ENCODE assay signal across 17 mouse cellular contexts in genomic region chr4:41693511-41693910, GRCm38 (mm10). TPM values are rescaled to one million over a fixed set of nuclear protein-coding genes. Genes with fewer than 3 reads are reported as not detected.
A peak's percentile ranks its signal among the peaks of the same experiment; 100 is the strongest.
DNase-seq lines count a peak whose midpoint lies in the region; ATAC-seq lines count a peak whose summit lies in the region.
"Not testable (repeated sequence)": the region's sequence is repeated elsewhere in the genome, so short reads cannot be mapped to it uniquely, and the experiment has no call there.
"Had no signal": no experiment of that assay in that cellular context is flagged by ENCODE, and none has a peak within 500 bp of the region (broad histone marks: within the 10 kb centered on the region; RNA-seq: fewer than 3 reads in every experiment).

No protein-coding gene starts in this region.

- peak overlapping the region; percentile 3; the same call in 1 of the 2 replicates for H3K4me2 ChIP-seq in embryonic facial prominence, embryonic 11.5 days (ENCODE audit: low read depth, low read length)
- peak overlapping the region; percentile 29; the same call in 1 of the 2 replicates for H3K4me2 ChIP-seq in forebrain, embryonic 11.5 days (ENCODE audit: low read depth, low read length, severe bottlenecking)
- H3K4me2 ChIP-seq in forebrain, embryonic 16.5 days (ENCODE audit: low read length), result peak overlapping the region; percentile 11; the same call in 1 of the 2 replicates
- peak overlapping the region; percentile 50 for H3K4me2 ChIP-seq in hindbrain, embryonic 12.5 days (replicated peaks)
- peak overlapping the region; percentile 8; the same call in 1 of the 2 replicates for H3K4me2 ChIP-seq in kidney, embryonic 14.5 days (replicated peaks; ENCODE audit: low read depth, low read length)
- peak overlapping the region; percentile 39 for H3K4me2 ChIP-seq in midbrain, embryonic 11.5 days
- peak overlapping the region; percentile 21; the same call in 1 of the 2 replicates for H3K4me2 ChIP-seq in midbrain, embryonic 16.5 days (ENCODE audit: low read length)
- H3K4me2 ChIP-seq in neural tube, embryonic 15.5 days, result peak overlapping the region; percentile 31

- H3K27me3 ChIP-seq in embryonic facial prominence, embryonic 11.5 days (ENCODE audit: control insufficient read depth, insufficient read depth, low read length); forebrain, embryonic 11.5 days (ENCODE audit: control insufficient read depth, insufficient read depth, low read length); forebrain, embryonic 16.5 days (replicated peaks; ENCODE audit: control insufficient read depth, insufficient read depth, low read length); hindbrain, embryonic 12.5 days; kidney, embryonic 14.5 days (ENCODE audit: control insufficient read depth, insufficient read depth, low read length); midbrain, embryonic 11.5 days (ENCODE audit: control insufficient read depth, insufficient read depth, low read length); midbrain, embryonic 16.5 days (ENCODE audit: control insufficient read depth, insufficient read depth, low read depth, low read length); neural tube, embryonic 15.5 days (replicated peaks): not testable (repeated sequence)

- H3K4me1 ChIP-seq in embryonic facial prominence, embryonic 11.5 days (ENCODE audit: control insufficient read depth, insufficient read depth, low read length); forebrain, embryonic 11.5 days (replicated peaks; ENCODE audit: control insufficient read depth, insufficient read depth, low read length); forebrain, embryonic 16.5 days (replicated peaks; ENCODE audit: control insufficient read depth, insufficient read depth, low read length); hindbrain, embryonic 12.5 days; kidney, embryonic 14.5 days (ENCODE audit: control insufficient read depth, insufficient read depth, low read length); midbrain, embryonic 11.5 days (ENCODE audit: control insufficient read depth, insufficient read depth, low read length); midbrain, embryonic 16.5 days (ENCODE audit: control insufficient read depth, insufficient read depth, low read length); neural tube, embryonic 15.5 days: not testable (repeated sequence)

- 11% methylated on average over 4 of the region's 4 CpGs for WGBS in embryonic facial prominence, embryonic 11.5 days
- WGBS in forebrain, embryonic 11.5 days, result 4% methylated on average over 4 of the region's 4 CpGs
- 3% methylated on average over 4 of the region's 4 CpGs for WGBS in forebrain, embryonic 16.5 days
- 4% methylated on average over 4 of the region's 4 CpGs for WGBS in hindbrain, embryonic 12.5 days
- WGBS in kidney, embryonic 14.5 days, result 18% methylated on average over 4 of the region's 4 CpGs
- WGBS in midbrain, embryonic 11.5 days, result 0% methylated on average over 4 of the region's 4 CpGs
- 5% methylated on average over 4 of the region's 4 CpGs for WGBS in midbrain, embryonic 16.5 days
- 8% methylated on average over 4 of the region's 4 CpGs for WGBS in neural tube, embryonic 15.5 days

- not testable (repeated sequence) for ATAC-seq in embryonic facial prominence, embryonic 11.5 days (replicated peaks; ENCODE audit: insufficient number of reproducible peaks, low FRiP score, low TSS enrichment, low read depth); forebrain, embryonic 11.5 days (replicated peaks; ENCODE audit: low FRiP score); forebrain, embryonic 16.5 days; hindbrain, embryonic 12.5 days (ENCODE audit: low FRiP score); kidney, embryonic 14.5 days (ENCODE audit: low FRiP score, low TSS enrichment); midbrain, embryonic 11.5 days (ENCODE audit: low FRiP score); midbrain, embryonic 16.5 days; neural tube, embryonic 15.5 days (ENCODE audit: low FRiP score)

- H3K27ac ChIP-seq in embryonic facial prominence, embryonic 11.5 days (replicated peaks; ENCODE audit: low read depth, low read length); forebrain, embryonic 11.5 days (ENCODE audit: low read depth, low read length); forebrain, embryonic 16.5 days (ENCODE audit: low read length); hindbrain, embryonic 12.5 days; kidney, embryonic 14.5 days (ENCODE audit: low read depth, low read length); midbrain, embryonic 11.5 days (ENCODE audit: low read depth, low read length); midbrain, embryonic 16.5 days (ENCODE audit: low read length); neural tube, embryonic 15.5 days (replicated peaks): not testable (repeated sequence)

- not testable (repeated sequence) for H3K9me3 ChIP-seq in embryonic facial prominence, embryonic 11.5 days (replicated peaks; ENCODE audit: control insufficient read depth, low read length); forebrain, embryonic 11.5 days (ENCODE audit: control insufficient read depth, low read length); forebrain, embryonic 16.5 days (ENCODE audit: control insufficient read depth, low read length); hindbrain, embryonic 12.5 days (replicated peaks); kidney, embryonic 14.5 days (ENCODE audit: control insufficient read depth, low read length); midbrain, embryonic 11.5 days (ENCODE audit: control insufficient read depth, low read length); midbrain, embryonic 16.5 days (replicated peaks; ENCODE audit: control insufficient read depth, low read length, poor library complexity, severe bottlenecking); neural tube, embryonic 15.5 days (replicated peaks)

- not testable (repeated sequence) for H3K9ac ChIP-seq in embryonic facial prominence, embryonic 11.5 days (replicated peaks; ENCODE audit: low read length); forebrain, embryonic 11.5 days (ENCODE audit: low read length); forebrain, embryonic 16.5 days (replicated peaks; ENCODE audit: low read depth, low read length); kidney, embryonic 14.5 days (ENCODE audit: low read depth, low read length); midbrain, embryonic 11.5 days (ENCODE audit: low read length); midbrain, embryonic 16.5 days (ENCODE audit: low read depth, low read length); neural tube, embryonic 15.5 days (replicated peaks)
- 0 out of 2 replicates have a peak overlapping the region, but pooled peaks have one; percentile 18 for H3K9ac ChIP-seq in hindbrain, embryonic 12.5 days

- H3K36me3 ChIP-seq in embryonic facial prominence, embryonic 11.5 days (replicated peaks; ENCODE audit: control insufficient read depth, insufficient read depth, low read depth, low read length); forebrain, embryonic 11.5 days (ENCODE audit: control insufficient read depth, insufficient read depth, low read length); forebrain, embryonic 16.5 days (ENCODE audit: control insufficient read depth, insufficient read depth); hindbrain, embryonic 12.5 days; kidney, embryonic 14.5 days (ENCODE audit: control insufficient read depth, insufficient read depth, low read length); midbrain, embryonic 11.5 days (ENCODE audit: control insufficient read depth, insufficient read depth, low read length); midbrain, embryonic 16.5 days (ENCODE audit: control insufficient read depth, insufficient read depth, low read length); neural tube, embryonic 15.5 days: not testable (repeated sequence)

- H3K4me3 ChIP-seq in embryonic facial prominence, embryonic 11.5 days (ENCODE audit: low read depth, low read length); forebrain, embryonic 16.5 days (replicated peaks; ENCODE audit: low read length); kidney, embryonic 14.5 days (ENCODE audit: low read length); midbrain, embryonic 16.5 days (ENCODE audit: low read depth, low read length); neural tube, embryonic 15.5 days (replicated peaks): not testable (repeated sequence)
- H3K4me3 ChIP-seq in forebrain, embryonic 11.5 days (ENCODE audit: low read depth, low read length), result peak overlapping the region; percentile 16; the same call in 1 of the 2 replicates
- peak overlapping the region; percentile 22 for H3K4me3 ChIP-seq in hindbrain, embryonic 12.5 days
- peak overlapping the region; percentile 19; the same call in 1 of the 2 replicates for H3K4me3 ChIP-seq in midbrain, embryonic 11.5 days (ENCODE audit: low read depth, low read length)

- DNase-seq in embryonic facial prominence, embryonic 11.5 days (ENCODE audit: low spot score); forebrain, embryonic 11.5 days (ENCODE audit: low spot score): not testable (repeated sequence)
- DNase-seq in midbrain, embryonic 11.5 days (ENCODE audit: low spot score, missing footprints), result peak; percentile 84

RNA-seq across cellular contexts. Expression of gene Cntfr, which starts 3.4 kb away (rescaled TPM):
- polyA plus RNA-seq in embryonic facial prominence, embryonic 11.5 days (2014; fragmentation: Nextera tagmentation; extraction: Ambion mirVana), result 8.8 and 9.8 TPM in 2 replicates
- 35.2 and 37.1 TPM in 2 replicates for polyA plus RNA-seq in forebrain, embryonic 11.5 days (2014; fragmentation: Nextera tagmentation; extraction: Ambion mirVana)
- 12.3 and 16.7 TPM in 2 replicates for polyA plus RNA-seq in forebrain, embryonic 16.5 days (2015; fragmentation: Nextera tagmentation; extraction: Ambion mirVana)
- polyA plus RNA-seq in hindbrain, embryonic 12.5 days (2016; fragmentation: Nextera tagmentation; extraction: Ambion mirVana), result 28.8 and 35.9 TPM in 2 replicates
- polyA plus RNA-seq in kidney, embryonic 14.5 days (2014; fragmentation: Nextera tagmentation; extraction: Ambion mirVana), result 16.6 and 31.5 TPM in 2 replicates
- 25.7 and 33.8 TPM in 2 replicates for polyA plus RNA-seq in midbrain, embryonic 11.5 days (2014; fragmentation: Nextera tagmentation; extraction: Ambion mirVana)
- polyA plus RNA-seq in midbrain, embryonic 16.5 days (2015; fragmentation: Nextera tagmentation; extraction: Ambion mirVana), result 28.1 and 28.3 TPM in 2 replicates
- 23.1 and 27.2 TPM in 2 replicates for polyA plus RNA-seq in neural tube, embryonic 15.5 days (2015; fragmentation: Nextera tagmentation; extraction: Ambion mirVana)

RNA-seq across cellular contexts. Expression of gene Il11ra1, which starts 6.3 kb away (rescaled TPM):
- polyA plus RNA-seq in embryonic facial prominence, embryonic 11.5 days (2014; fragmentation: Nextera tagmentation; extraction: Ambion mirVana), result 199 and 201 TPM in 2 replicates
- polyA plus RNA-seq in forebrain, embryonic 11.5 days (2014; fragmentation: Nextera tagmentation; extraction: Ambion mirVana), result 65.0 and 66.9 TPM in 2 replicates
- 28.3 and 29.2 TPM in 2 replicates for polyA plus RNA-seq in forebrain, embryonic 16.5 days (2015; fragmentation: Nextera tagmentation; extraction: Ambion mirVana)
- 125 and 141 TPM in 2 replicates for polyA plus RNA-seq in hindbrain, embryonic 12.5 days (2016; fragmentation: Nextera tagmentation; extraction: Ambion mirVana)
- polyA plus RNA-seq in kidney, embryonic 14.5 days (2014; fragmentation: Nextera tagmentation; extraction: Ambion mirVana), result 122 and 125 TPM in 2 replicates
- 55.2 and 57.9 TPM in 2 replicates for polyA plus RNA-seq in midbrain, embryonic 11.5 days (2014; fragmentation: Nextera tagmentation; extraction: Ambion mirVana)
- 31.5 and 36.3 TPM in 2 replicates for polyA plus RNA-seq in midbrain, embryonic 16.5 days (2015; fragmentation: Nextera tagmentation; extraction: Ambion mirVana)
- polyA plus RNA-seq in neural tube, embryonic 15.5 days (2015; fragmentation: Nextera tagmentation; extraction: Ambion mirVana), result 52.6 and 56.6 TPM in 2 replicates

RNA-seq across cellular contexts. Expression of gene Rpp25l, which starts 19.8 kb away (rescaled TPM):
- polyA plus RNA-seq in embryonic facial prominence, embryonic 11.5 days (2014; fragmentation: Nextera tagmentation; extraction: Ambion mirVana), result 89.4 and 101 TPM in 2 replicates
- polyA plus RNA-seq in forebrain, embryonic 11.5 days (2014; fragmentation: Nextera tagmentation; extraction: Ambion mirVana), result 92.0 and 92.5 TPM in 2 replicates
- polyA plus RNA-seq in forebrain, embryonic 16.5 days (2015; fragmentation: Nextera tagmentation; extraction: Ambion mirVana), result 51.7 and 60.5 TPM in 2 replicates
- polyA plus RNA-seq in hindbrain, embryonic 12.5 days (2016; fragmentation: Nextera tagmentation; extraction: Ambion mirVana), result 55.6 and 66.5 TPM in 2 replicates
- polyA plus RNA-seq in kidney, embryonic 14.5 days (2014; fragmentation: Nextera tagmentation; extraction: Ambion mirVana), result 86.2 and 91.3 TPM in 2 replicates
- 69.3 and 85.9 TPM in 2 replicates for polyA plus RNA-seq in midbrain, embryonic 11.5 days (2014; fragmentation: Nextera tagmentation; extraction: Ambion mirVana)
- polyA plus RNA-seq in midbrain, embryonic 16.5 days (2015; fragmentation: Nextera tagmentation; extraction: Ambion mirVana), result 52.3 and 52.4 TPM in 2 replicates
- 59.3 and 61.1 TPM in 2 replicates for polyA plus RNA-seq in neural tube, embryonic 15.5 days (2015; fragmentation: Nextera tagmentation; extraction: Ambion mirVana)

RNA-seq across cellular contexts. Expression of gene Dctn3, which starts 29.5 kb away (rescaled TPM):
- polyA plus RNA-seq in embryonic facial prominence, embryonic 11.5 days (2014; fragmentation: Nextera tagmentation; extraction: Ambion mirVana), result 119 and 128 TPM in 2 replicates
- 135 and 142 TPM in 2 replicates for polyA plus RNA-seq in forebrain, embryonic 11.5 days (2014; fragmentation: Nextera tagmentation; extraction: Ambion mirVana)
- 304 and 315 TPM in 2 replicates for polyA plus RNA-seq in forebrain, embryonic 16.5 days (2015; fragmentation: Nextera tagmentation; extraction: Ambion mirVana)
- 191 and 199 TPM in 2 replicates for polyA plus RNA-seq in hindbrain, embryonic 12.5 days (2016; fragmentation: Nextera tagmentation; extraction: Ambion mirVana)
- polyA plus RNA-seq in kidney, embryonic 14.5 days (2014; fragmentation: Nextera tagmentation; extraction: Ambion mirVana), result 107 and 114 TPM in 2 replicates
- polyA plus RNA-seq in midbrain, embryonic 11.5 days (2014; fragmentation: Nextera tagmentation; extraction: Ambion mirVana), result 154 and 155 TPM in 2 replicates
- polyA plus RNA-seq in midbrain, embryonic 16.5 days (2015; fragmentation: Nextera tagmentation; extraction: Ambion mirVana), result 295 and 313 TPM in 2 replicates
- 271 and 320 TPM in 2 replicates for polyA plus RNA-seq in neural tube, embryonic 15.5 days (2015; fragmentation: Nextera tagmentation; extraction: Ambion mirVana)

RNA-seq across cellular contexts. Expression of gene Arid3c, which starts 37.4 kb away (rescaled TPM):
- 0.42 TPM in 1 of 2 replicates, not detected in the other for polyA plus RNA-seq in embryonic facial prominence, embryonic 11.5 days (2014; fragmentation: Nextera tagmentation; extraction: Ambion mirVana)
- 0.59 and 0.80 TPM in 2 replicates for polyA plus RNA-seq in forebrain, embryonic 11.5 days (2014; fragmentation: Nextera tagmentation; extraction: Ambion mirVana)
- polyA plus RNA-seq in forebrain, embryonic 16.5 days (2015; fragmentation: Nextera tagmentation; extraction: Ambion mirVana), result not detected in 2 replicates
- 1.1 TPM in 2 replicates for polyA plus RNA-seq in hindbrain, embryonic 12.5 days (2016; fragmentation: Nextera tagmentation; extraction: Ambion mirVana)
- 0.12 TPM in 1 of 2 replicates, not detected in the other for polyA plus RNA-seq in kidney, embryonic 14.5 days (2014; fragmentation: Nextera tagmentation; extraction: Ambion mirVana)
- 0.72 and 1.8 TPM in 2 replicates for polyA plus RNA-seq in midbrain, embryonic 11.5 days (2014; fragmentation: Nextera tagmentation; extraction: Ambion mirVana)
- 0.58 and 1.2 TPM in 2 replicates for polyA plus RNA-seq in midbrain, embryonic 16.5 days (2015; fragmentation: Nextera tagmentation; extraction: Ambion mirVana)
- 1.1 and 1.6 TPM in 2 replicates for polyA plus RNA-seq in neural tube, embryonic 15.5 days (2015; fragmentation: Nextera tagmentation; extraction: Ambion mirVana)
- polyA plus RNA-seq: heart, embryonic 11.5 days; heart, embryonic 16.5 days; intestine, postnatal 0 days; limb, embryonic 12.5 days; liver, adult 2 months; liver, embryonic 15.5 days; lung, embryonic 15.5 days; myocyte; stomach, embryonic 16.5 days had no signal
